Mouse (Mus musculus) right cerebral cortex, postnatal 25 days (tissue): ENCODE data around the gene Ccnd1.

Experiments used
- DNase-seq: peaks from one replicate; pipeline ENCODE4 v3.0.0; 2022

The Ccnd1 gene

GRCm38 (mm10) chr7:144938661-144939343, 923 bp downstream of the Ccnd1 start:
- DNase-seq = no peak

GRCm38 (mm10) chr7:144937899-144938517, 1.7 kb downstream of the Ccnd1 start:
- no peak for DNase-seq

DNA sequence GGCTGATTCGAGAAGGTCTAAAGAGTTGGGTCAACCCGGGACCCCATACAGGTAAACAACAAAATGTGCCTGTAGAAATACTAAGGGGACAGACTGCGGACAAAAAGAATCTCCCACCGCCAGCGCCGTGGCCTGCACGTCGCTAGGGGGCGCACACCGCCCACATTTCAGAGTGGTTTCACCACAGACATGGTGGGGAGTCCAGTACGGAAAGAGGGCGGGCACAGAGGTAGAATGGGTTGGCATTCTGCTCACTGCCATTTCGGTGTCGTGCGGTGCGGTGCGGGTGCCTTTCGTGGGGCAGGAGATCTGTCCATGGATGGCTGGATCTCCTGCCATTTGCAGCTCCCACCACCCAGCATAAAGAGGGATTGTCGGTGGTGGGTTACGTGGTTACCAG, 2.2 kb downstream of the Ccnd1 start:
- DNase-seq = peak; percentile 89

DNA sequence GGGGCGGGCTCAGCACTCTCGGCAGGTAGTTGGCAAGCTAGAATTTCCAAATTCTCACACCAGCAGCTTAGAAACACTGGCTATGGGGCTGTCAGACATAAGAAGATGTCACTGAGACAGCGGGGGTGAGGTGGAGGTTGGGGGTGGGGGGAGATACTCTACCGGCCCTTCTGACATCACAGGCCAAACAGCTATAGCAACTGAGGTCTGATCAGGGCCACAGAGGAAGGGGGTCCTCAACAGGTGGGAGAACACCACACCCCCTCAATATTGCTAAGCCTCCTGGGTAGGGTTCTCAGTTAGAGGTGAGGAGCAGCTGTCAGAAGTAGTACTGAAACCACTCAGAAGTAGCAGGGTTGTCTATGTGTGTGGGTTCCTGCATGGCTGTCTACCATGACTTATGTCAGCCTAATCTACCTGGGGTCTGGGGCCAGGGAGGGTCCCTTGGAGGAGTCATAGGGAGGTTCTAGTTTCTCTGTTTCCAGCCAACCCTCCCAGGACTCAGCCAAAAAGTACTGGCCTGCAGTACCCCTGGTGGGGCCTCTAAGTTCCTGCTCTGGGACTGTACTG, 3.3 kb downstream of the Ccnd1 start:
- DNase-seq = no peak

DNA sequence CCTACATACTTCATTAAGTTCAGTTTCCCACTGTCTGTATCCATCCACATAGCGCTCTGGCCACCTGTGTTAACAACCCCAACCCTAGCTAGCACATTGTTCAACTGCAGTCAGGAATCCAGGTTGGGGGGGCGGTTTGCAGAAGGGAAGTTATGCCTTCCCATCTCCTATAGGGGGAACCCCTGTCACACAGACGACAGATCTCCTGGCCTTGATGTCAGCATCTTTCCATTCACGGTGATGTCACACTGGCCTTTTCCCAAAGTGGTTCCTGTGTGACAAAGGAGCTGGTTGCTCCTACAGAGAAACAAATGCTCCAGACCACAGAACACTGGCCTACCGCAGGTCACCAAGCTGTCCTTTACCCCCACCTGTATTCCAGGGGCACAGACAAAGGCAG, 4.2 kb downstream of the Ccnd1 start:
- peak; percentile 25 for DNase-seq

GRCm38 (mm10) chr7:144934901-144935300, 4.8 kb downstream of the Ccnd1 start:
- no peak for DNase-seq

GRCm38 (mm10) chr7:144933796-144934195, 5.9 kb downstream of the Ccnd1 start:
- DNase-seq = no peak

DNA sequence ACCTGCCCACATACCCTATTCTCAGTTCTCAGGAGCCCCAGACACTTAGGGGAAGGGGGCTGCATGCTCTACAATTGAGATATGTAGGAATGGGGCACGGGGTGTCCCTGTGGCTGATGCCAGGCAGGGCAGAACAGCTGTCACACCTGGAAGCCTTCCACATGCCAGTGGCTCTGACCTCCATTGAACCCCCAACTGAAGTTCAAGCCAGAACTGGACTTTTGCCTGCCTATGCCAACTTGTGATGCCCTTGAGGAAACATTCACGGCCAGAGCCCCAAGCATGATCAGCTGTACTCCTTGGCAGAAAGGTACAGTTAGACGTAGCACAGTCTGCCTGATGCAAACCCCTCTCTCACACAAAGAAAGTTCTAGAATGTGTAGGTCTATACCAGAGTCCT, 6.4 kb downstream of the Ccnd1 start:
- DNase-seq = no peak

DNA sequence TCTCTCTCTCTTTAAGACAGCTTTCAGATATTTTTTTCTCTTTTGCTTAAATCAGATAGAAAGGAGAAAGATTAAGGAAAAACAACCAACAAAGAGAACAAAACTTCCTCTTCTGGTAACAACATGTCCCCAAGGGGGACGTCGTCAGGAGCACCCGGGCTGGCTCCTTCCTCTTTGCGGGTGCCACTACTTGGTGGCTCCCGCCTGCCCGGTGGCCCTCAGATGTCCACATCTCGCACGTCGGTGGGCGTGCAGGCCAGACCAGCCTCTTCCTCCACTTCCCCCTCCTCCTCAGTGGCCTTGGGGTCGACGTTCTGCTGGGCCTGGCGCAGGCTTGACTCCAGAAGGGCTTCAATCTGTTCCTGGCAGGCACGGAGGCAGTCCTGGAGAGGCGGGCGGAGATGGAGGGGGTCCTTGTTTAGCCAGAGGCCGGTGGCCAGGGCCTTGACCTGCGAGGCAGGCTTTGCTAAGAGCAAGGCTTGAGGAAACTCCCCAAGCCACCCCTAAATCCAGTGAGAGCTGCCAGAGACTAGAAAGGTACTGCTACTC, 7.3 kb downstream of the Ccnd1 start:
- DNase-seq = no peak

DNA sequence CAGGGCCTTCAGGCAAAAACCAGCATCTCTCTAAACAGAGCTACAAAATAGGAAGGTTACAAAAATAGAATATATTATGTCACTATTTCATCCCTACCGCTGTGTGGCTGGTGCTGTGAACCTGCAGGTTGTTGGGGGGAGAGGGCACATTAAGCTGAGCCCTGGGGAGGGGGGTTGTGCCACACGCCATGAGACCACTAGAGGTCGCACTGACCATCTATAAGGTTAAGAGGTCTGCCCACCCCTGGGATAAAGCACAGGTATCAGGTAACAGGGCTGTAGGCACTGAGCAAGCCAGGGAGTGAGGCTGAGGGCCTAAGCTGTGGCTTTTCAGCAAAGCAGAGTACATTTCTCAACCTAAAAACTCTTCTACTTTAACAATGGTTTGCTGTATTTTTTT, 7.9 kb downstream of the Ccnd1 start:
- no peak for DNase-seq

GRCm38 (mm10) chr7:144929931-144930330, 9.8 kb downstream of the Ccnd1 start:
- no peak for DNase-seq

DNA sequence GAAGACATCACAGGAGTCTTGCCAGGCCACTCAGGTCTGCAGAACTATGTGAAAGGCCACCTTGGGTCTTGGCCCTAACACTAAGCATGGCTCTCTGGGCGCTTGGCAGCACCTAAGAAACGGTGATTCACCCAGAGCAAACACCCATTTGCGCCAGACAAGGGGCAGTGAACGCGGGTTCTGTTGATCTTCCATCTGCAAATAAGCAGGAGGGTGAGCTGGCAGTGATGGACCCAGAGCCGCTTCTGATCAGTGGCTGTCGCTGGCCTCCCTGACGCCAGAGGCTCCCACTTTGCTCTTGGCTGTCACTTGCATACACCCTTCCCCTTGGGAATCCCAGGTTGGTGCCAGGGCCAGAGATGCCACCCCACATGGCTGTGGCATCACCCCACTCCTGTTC, 10.2 kb downstream of the Ccnd1 start:
- DNase-seq = no peak

DNA sequence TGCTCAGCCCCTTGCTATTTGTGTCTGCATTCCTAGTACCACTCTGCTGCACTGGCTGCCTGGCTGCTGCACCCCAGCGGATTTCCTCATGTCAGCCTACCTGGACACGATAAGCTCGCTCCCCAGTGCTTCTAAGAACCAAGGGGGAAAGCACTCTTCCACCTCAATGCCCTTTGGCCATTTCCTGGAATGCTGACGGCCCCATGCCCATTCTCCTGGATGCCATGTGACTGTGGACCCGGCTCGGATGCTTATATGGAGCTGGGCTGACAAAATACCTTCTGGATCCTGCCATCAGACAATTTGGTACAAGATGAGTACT, 10.9 kb downstream of the Ccnd1 start:
- DNase-seq = no peak

GRCm38 (mm10) chr7:144928009-144928888, 11.5 kb downstream of the Ccnd1 start:
- no peak for DNase-seq

DNA sequence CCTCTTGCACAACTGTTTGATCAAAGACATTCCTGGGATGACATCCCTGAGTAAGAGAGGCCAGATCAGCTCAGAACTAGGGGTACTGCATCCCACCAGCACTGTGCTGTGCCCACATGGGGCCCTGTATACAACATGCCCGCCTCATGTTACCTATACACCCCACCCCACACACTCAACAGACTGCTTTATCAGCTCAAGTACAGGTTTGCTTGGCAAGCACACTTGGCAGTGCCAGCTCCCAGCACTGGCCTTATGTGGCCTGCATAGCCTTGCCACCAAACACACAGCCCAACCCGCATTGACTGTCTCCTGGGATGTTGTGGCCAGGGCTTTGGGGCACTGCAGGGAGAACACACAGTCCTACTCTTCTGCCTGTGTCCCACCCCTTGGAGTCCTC, 12.1 kb downstream of the Ccnd1 start:
- no peak for DNase-seq

DNA sequence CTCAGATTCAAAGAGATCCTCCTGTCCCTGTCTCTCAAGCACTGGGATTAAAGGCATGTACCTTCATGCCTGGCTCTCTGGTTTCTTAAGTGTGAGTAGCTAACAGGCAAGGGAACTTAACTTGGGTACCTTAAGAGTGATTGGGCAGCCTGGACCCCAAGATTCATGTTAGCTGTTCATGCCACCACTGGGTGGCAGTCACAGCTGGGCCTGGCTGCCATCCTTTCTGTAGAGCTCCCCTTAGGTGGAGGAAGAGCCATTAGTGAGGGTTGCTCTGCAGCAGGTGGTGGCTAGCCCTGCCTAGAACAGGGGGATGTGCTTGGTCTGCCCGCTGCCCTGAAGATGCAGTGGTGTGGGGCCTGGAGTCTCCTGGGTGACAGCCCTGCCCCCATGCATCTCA, 20.9 kb downstream of the Ccnd1 start:
- DNase-seq = no peak

GRCm38 (mm10) chr7:144914948-144915750, 24.6 kb downstream of the Ccnd1 start, which contains the start of gene LTO1:
LTO1 (plus strand) TSS chr7:144915100.
- DNase-seq = peak; percentile 89

DNA sequence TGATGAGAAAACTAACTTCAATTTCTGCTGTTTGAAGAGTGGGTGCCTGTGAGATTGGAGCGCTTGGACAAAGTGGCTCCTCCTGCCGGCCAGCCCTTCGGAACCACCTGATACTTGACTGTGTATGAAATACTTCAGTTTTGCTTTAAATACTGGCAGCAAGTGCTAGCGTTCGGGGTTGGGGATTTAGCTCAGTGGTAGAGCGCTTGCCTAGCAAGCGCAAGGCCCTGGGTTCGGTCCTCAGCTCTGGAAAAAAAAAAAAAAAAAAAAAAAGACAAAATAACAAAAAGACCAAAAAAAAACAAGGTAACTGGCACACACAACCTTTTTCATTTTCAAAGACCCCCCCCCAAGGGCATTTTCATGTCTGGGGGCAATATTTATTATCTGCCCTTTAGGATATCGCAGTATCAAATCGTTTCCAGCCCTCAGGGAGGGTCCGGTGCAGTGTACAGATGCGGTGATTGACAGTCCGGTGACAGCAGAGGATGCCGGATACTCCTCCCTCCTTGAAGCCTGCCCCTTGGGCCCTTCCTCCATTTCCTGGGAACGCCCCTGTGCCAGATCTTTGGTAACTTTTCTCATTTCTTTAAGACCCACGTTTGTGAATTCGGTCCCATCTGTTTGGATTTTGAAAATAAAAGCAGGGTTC, 25.3 kb downstream of the Ccnd1 start:
- DNase-seq = peak; percentile 77

DNA sequence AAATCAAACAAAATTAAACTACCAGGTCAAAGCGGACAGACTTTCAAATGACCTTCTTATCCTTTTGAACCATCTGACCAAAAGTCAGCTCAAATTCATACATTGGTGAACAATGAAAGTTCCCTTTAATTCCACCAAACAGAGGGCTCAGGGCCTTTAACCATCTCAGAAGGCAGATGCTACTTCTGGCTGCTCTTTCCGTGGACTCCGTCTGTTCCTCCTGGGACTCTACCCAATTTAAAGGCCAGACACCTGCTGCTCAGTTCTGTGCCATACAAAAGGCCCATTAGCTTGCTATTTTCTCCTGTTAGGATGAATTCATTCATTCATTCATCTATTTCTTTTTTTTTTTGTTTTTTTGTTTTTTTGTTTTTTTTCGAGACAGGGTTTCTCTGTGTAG, 26.8 kb downstream of the Ccnd1 start:
- no peak for DNase-seq

GRCm38 (mm10) chr7:144911121-144911520, 28.6 kb downstream of the Ccnd1 start:
- DNase-seq = no peak

DNA sequence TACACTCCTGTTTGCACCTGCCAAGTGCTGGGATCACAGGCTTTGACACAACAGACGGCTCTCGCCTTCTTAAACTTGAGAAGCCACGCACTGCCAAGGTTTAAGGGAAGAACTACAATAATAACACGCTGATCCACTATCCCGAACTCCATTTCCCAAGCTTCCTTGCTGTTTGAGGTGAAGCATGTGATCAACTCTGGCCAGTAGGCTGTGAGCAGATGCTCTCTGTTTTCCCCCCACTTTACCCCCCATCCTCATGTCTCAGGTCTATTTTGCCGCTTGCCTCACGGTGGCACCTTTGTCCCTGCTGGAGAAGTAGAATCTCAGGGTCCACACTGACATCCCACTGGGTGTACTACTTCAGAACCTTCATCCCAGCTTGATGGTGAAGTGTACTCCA, 31.0 kb downstream of the Ccnd1 start:
- peak; percentile 22 for DNase-seq

DNA sequence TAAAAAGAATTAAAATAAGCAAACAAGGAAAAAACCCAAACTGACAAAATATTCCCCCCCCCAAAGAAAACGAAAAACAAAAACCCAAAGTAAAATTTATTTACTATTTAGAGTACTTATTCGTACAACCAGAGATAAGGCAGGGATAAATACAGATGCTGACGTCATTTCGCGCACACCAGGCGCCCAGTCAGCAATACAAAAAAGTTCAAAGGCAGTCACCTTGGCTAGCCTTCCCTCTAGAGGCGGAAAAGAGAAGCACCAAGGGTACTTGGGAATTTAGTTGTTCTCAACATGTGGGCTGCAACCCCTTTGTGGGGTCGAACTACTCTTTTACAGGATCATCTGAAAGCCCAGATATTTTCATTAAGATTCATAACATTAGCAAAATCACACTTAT, 31.9 kb downstream of the Ccnd1 start:
- no peak for DNase-seq
